Comparison of ENCODE assay signal across 7 mouse cellular contexts in the genomic region with DNA sequence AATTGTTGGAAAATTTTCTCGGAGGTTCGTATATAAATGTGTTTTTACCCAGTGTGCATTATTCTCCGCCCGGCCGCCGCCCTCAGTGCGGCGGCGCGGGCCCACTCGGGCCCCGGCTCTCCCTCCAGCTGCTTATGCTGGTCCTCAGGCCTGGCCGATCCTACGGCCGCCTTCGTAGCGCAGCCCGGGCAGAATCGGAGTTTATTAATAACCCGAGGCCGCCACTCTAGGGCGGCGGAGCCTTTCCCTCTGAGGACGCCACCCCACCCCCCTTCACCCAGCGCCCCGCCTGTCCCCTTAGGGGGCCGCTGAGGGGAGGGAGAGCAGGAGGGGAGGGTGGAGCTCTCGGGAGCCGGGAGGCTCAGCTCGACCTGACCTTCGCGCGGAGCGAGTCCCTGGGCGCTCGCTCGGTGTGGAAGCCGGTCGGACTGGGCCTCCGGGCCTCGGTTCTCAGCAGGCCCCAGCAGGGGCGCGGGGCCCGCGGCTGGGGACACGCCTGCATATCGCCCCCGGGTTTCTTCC. TPM values are rescaled to one million over a fixed set of nuclear protein-coding genes. Genes with fewer than 3 reads are reported as not detected.
DNase-seq lines count a peak whose midpoint lies in the region; ATAC-seq lines count a peak whose summit lies in the region.

No protein-coding gene starts in this region.

- DNase-seq in adrenal gland, postnatal 10 days, result peak; percentile 95
- DNase-seq in embryo, embryonic 11.5 days (ENCODE audit: low read depth, low spot score), result peak; percentile 73
- peak; percentile 82 to 88 for DNase-seq in gastrocnemius, postnatal 36 days
- DNase-seq in left cerebral cortex, postnatal 36 days (ENCODE audit: low spot score in 2 of 2), result peak; percentile 81 to 85
- DNase-seq in mesoderm, embryonic 11.5 days (ENCODE audit: low read depth, low spot score), result peak; percentile 88
- DNase-seq in right cerebral cortex, postnatal 4 days, result peak; percentile 76

- intact Hi-C loops in gastrocnemius, postnatal 36 days (cut with DNase I), result loop anchor here (2.0 kb wide), 1 partner anchor 75 kb away; a partner anchor contains a TSS
- intact Hi-C loops in left cerebral cortex, postnatal 36 days (cut with DNase I), result loop anchor here (1.0 to 2.0 kb wide), 2 partner anchors 44 to 75 kb away; a partner anchor contains a TSS

- peak; percentile 91 for ATAC-seq in intestine, embryonic 16.5 days

- peak overlapping the region; percentile 93 for H3K9ac ChIP-seq in intestine, embryonic 16.5 days (ENCODE audit: low read depth, low read length)

- H3K4me3 ChIP-seq in intestine, embryonic 16.5 days (ENCODE audit: low read length), result peak overlapping the region; percentile 69

- H3K9me3 ChIP-seq in intestine, embryonic 16.5 days (ENCODE audit: control insufficient read depth, low read length), result no peaks in the 10 kb centered on the region

- WGBS in intestine, embryonic 16.5 days, result under 1% methylated on average over 46 of the region's 48 CpGs

- H3K27ac ChIP-seq in intestine, embryonic 16.5 days (ENCODE audit: low read length), result peak overlapping the region; percentile 100

- no peaks in the 10 kb centered on the region for H3K36me3 ChIP-seq in intestine, embryonic 16.5 days (ENCODE audit: control insufficient read depth, insufficient read depth, low read length)

- H3K27me3 ChIP-seq in intestine, embryonic 16.5 days (replicated peaks; ENCODE audit: control insufficient read depth, insufficient read depth, low read length), result no peaks in the 10 kb centered on the region

- peak overlapping the region; percentile 57 for H3K4me2 ChIP-seq in intestine, embryonic 16.5 days (ENCODE audit: low read depth, low read length)

- peaks cover 13% of the 10 kb centered on the region for H3K4me1 ChIP-seq in intestine, embryonic 16.5 days (ENCODE audit: control insufficient read depth, insufficient read depth, low read length)

RNA-seq across cellular contexts. Expression of a gene that starts 0.8 kb away (rescaled TPM):
- total RNA-seq in adrenal gland, postnatal 10 days (2021), result 10 to 100 TPM; 10.3 to 14.9 TPM
- total RNA-seq in gastrocnemius, postnatal 36 days (2021), result 1 to 10 TPM; 7.0 to 9.5 TPM
- 15.0 and 15.5 TPM in 2 replicates for polyA plus RNA-seq in intestine, embryonic 16.5 days (2015; fragmentation: Nextera tagmentation; extraction: Ambion mirVana)
- total RNA-seq in left cerebral cortex, postnatal 36 days (2021), result 10 to 100 TPM in 1 of 2 experiments, 1 to 10 TPM in 1; 9.0 to 15.3 TPM

RNA-seq across cellular contexts. Expression of a gene that starts 43.7 kb away (rescaled TPM):
- 10 to 100 TPM; 80.5 to 82.4 TPM for total RNA-seq in adrenal gland, postnatal 10 days (2021)
- 10 to 100 TPM; 74.3 to 79.4 TPM for total RNA-seq in gastrocnemius, postnatal 36 days (2021)
- polyA plus RNA-seq in intestine, embryonic 16.5 days (2015; fragmentation: Nextera tagmentation; extraction: Ambion mirVana), result 38.9 and 39.1 TPM in 2 replicates
- 100 to 1,000 TPM in 1 of 2 experiments, 10 to 100 TPM in 1; 92.1 to 100 TPM for total RNA-seq in left cerebral cortex, postnatal 36 days (2021)

Comparison
In these comparisons a context has a peak if more than half of its experiments do, and no peak if none do; other contexts are left out.
1. Peak in every context shown above with its lines: DNase-seq, ATAC-seq, H3K4me3 ChIP-seq and H3K27ac ChIP-seq.